Mouse (Mus musculus) heart, postnatal 0 days (tissue): ENCODE measurements around the gene Cd177.

Source experiments
- CTCF ChIP-seq: IDR thresholded peaks from 2 replicates; pipeline ENCODE4 v1.5.1; 2016; ENCODE audit warnings: antibody characterized with exemption, control low read depth, low read depth
- EP300 ChIP-seq: IDR thresholded peaks from 2 replicates; pipeline ENCODE4 v1.6.1; 2016; ENCODE audit warnings: antibody characterized with exemption, low read depth

GRCm38 (mm10) chr7:24761161-24761560, 1.1 kb upstream of the Cd177 start:
- TF ChIP-seq CTCF: no peak
- TF ChIP-seq EP300: no peak
